Mouse (Mus musculus): ENCODE measurements around the gene Scai. TPM values are rescaled to one million over a fixed set of nuclear protein-coding genes. Genes with fewer than 3 reads are reported as not detected.
"Not testable (repeated sequence)": the region's sequence is repeated elsewhere in the genome, so short reads cannot be mapped to it uniquely, and the experiment has no call there.

The Scai gene
- polyA plus RNA-seq, 1 experiment from 2014 or later: 0.89 TPM

- H3K9me3 ChIP-seq (replicated peaks): no peaks in the 10 kb centered on the region
- no peak overlapping the region for H3K27ac ChIP-seq (replicated peaks)
- H3K36me3 ChIP-seq (replicated peaks): no peaks in the 10 kb centered on the region
- 50% methylated on average over 3 of the region's 3 CpGs for WGBS (ENCODE audit: insufficient replicate concordance)
- no peak overlapping the region for H3K4me3 ChIP-seq (replicated peaks)
- 0 out of 2 replicates have a peak overlapping the region, but pooled peaks have one; percentile 11 for H3K4me2 ChIP-seq
- peak; percentile 96 for ATAC-seq (ENCODE audit: insufficient read depth)
- H3K4me1 ChIP-seq (replicated peaks): peaks cover 20% of the 10 kb centered on the region
- H3K9ac ChIP-seq: no peak overlapping the region
- H3K27me3 ChIP-seq: no peaks in the 10 kb centered on the region
Measured at GRCm38 (mm10) chr2:39129526-39130326, 60.8 kb downstream of the Scai start.

- 42% methylated on average over 5 of the region's 5 CpGs for WGBS (ENCODE audit: insufficient replicate concordance)
- Histone ChIP-seq H3K9me3 (replicated peaks) (no peaks in the 10 kb centered on the region), H3K36me3 (replicated peaks) (no peaks in the 10 kb centered on the region), H3K4me2 (no peak overlapping the region), H3K27ac (replicated peaks) (no peak overlapping the region), H3K9ac (no peak overlapping the region), H3K27me3 (no peaks in the 10 kb centered on the region), H3K4me3 (replicated peaks) (no peak overlapping the region), H3K4me1 (replicated peaks) (peaks cover 12% of the 10 kb centered on the region)
- ATAC-seq (ENCODE audit: insufficient read depth): peak; percentile 68
Measured at GRCm38 (mm10) chr2:39124167-39124566, 66.4 kb downstream of the Scai start.

GRCm38 (mm10) chr2:39121137-39121536 is 69.4 kb downstream of the Scai start:
- Histone ChIP-seq H3K4me2 (no peak overlapping the region), H3K4me1 (replicated peaks) (peaks cover 9% of the 10 kb centered on the region; the same call in 1 of the 2 replicates), H3K9me3 (replicated peaks) (no peaks in the 10 kb centered on the region), H3K9ac (no peak overlapping the region), H3K4me3 (replicated peaks) (no peak overlapping the region), H3K27ac (replicated peaks) (no peak overlapping the region), H3K27me3 (no peaks in the 10 kb centered on the region), H3K36me3 (replicated peaks) (no peaks in the 10 kb centered on the region)
- 65% methylated on average over 5 of the region's 5 CpGs for WGBS (ENCODE audit: insufficient replicate concordance)
- ATAC-seq (ENCODE audit: insufficient read depth): no peak

- no peak overlapping the region for H3K27ac ChIP-seq (replicated peaks)
- no peak for ATAC-seq (ENCODE audit: insufficient read depth)
- H3K4me3 ChIP-seq (replicated peaks): no peak overlapping the region
- no peaks in the 10 kb centered on the region for H3K36me3 ChIP-seq (replicated peaks)
- peaks cover 3% of the 10 kb centered on the region; the same call in 1 of the 2 replicates for H3K4me1 ChIP-seq (replicated peaks)
- no peaks in the 10 kb centered on the region for H3K27me3 ChIP-seq
- 75% methylated on average over 2 of the region's 2 CpGs for WGBS (ENCODE audit: insufficient replicate concordance)
- H3K9me3 ChIP-seq (replicated peaks): no peaks in the 10 kb centered on the region
- no peak overlapping the region for H3K4me2 ChIP-seq
- H3K9ac ChIP-seq: no peak overlapping the region
Measured at GRCm38 (mm10) chr2:39116583-39116982, 74.0 kb downstream of the Scai start.

- Histone ChIP-seq H3K36me3 (replicated peaks) (no peaks in the 10 kb centered on the region), H3K27ac (replicated peaks) (no peak overlapping the region), H3K4me2 (no peak overlapping the region), H3K4me1 (replicated peaks) (peaks cover 14% of the 10 kb centered on the region), H3K9me3 (replicated peaks) (no peaks in the 10 kb centered on the region), H3K4me3 (replicated peaks) (no peak overlapping the region), H3K9ac (no peak overlapping the region), H3K27me3 (no peaks in the 10 kb centered on the region)
- 51% methylated on average over 7 of the region's 7 CpGs for WGBS (ENCODE audit: insufficient replicate concordance)
- no peak for ATAC-seq (ENCODE audit: insufficient read depth)
Measured at GRCm38 (mm10) chr2:39114093-39114492, 76.4 kb downstream of the Scai start.

GRCm38 (mm10) chr2:39110514-39110913 is 80.0 kb downstream of the Scai start:
- Histone ChIP-seq H3K27ac (replicated peaks) (no peak overlapping the region), H3K4me1 (replicated peaks) (peaks cover 11% of the 10 kb centered on the region), H3K9ac (no peak overlapping the region), H3K36me3 (replicated peaks) (no peaks in the 10 kb centered on the region), H3K27me3 (no peaks in the 10 kb centered on the region), H3K4me3 (replicated peaks) (no peak overlapping the region), H3K4me2 (no peak overlapping the region), H3K9me3 (replicated peaks) (no peaks in the 10 kb centered on the region)
- ATAC-seq (ENCODE audit: insufficient read depth): no peak

GRCm38 (mm10) chr2:39109712-39110111 is 80.8 kb downstream of the Scai start:
- ATAC-seq (ENCODE audit: insufficient read depth): 0 out of 2 replicates have a peak, but pooled peaks have one; percentile 28
- not testable (repeated sequence) for H3K4me2 ChIP-seq; H3K27ac ChIP-seq (replicated peaks)

GRCm38 (mm10) chr2:39099951-39100350 is 90.6 kb downstream of the Scai start:
- not testable (repeated sequence) for H3K27ac ChIP-seq (replicated peaks); ATAC-seq (ENCODE audit: insufficient read depth); H3K9ac ChIP-seq; H3K4me3 ChIP-seq (replicated peaks); H3K27me3 ChIP-seq; H3K36me3 ChIP-seq (replicated peaks); H3K4me1 ChIP-seq (replicated peaks); H3K4me2 ChIP-seq; H3K9me3 ChIP-seq (replicated peaks)
- WGBS (ENCODE audit: insufficient replicate concordance): 83% methylated on average over 1 of the region's 1 CpGs

More at GRCm38 (mm10) chr2:39109712-39110111, 80.8 kb downstream of the Scai start:
- H3K27me3 ChIP-seq; H3K36me3 ChIP-seq (replicated peaks); H3K9me3 ChIP-seq (replicated peaks); H3K9ac ChIP-seq; H3K4me3 ChIP-seq (replicated peaks): not testable (repeated sequence)
- H3K4me1 ChIP-seq (replicated peaks): peaks cover 11% of the 10 kb centered on the region

GRCm38 (mm10) chr2:39097993-39098392 is 92.5 kb downstream of the Scai start:
- Histone ChIP-seq H3K4me1 (replicated peaks) (no peaks in the 10 kb centered on the region), H3K4me3 (replicated peaks) (no peak overlapping the region), H3K9ac (no peak overlapping the region), H3K4me2 (no peak overlapping the region), H3K36me3 (replicated peaks) (no peaks in the 10 kb centered on the region), H3K27me3 (no peaks in the 10 kb centered on the region), H3K9me3 (replicated peaks) (no peaks in the 10 kb centered on the region), H3K27ac (replicated peaks) (no peak overlapping the region)
- no peak for ATAC-seq (ENCODE audit: insufficient read depth)

GRCm38 (mm10) chr2:39091966-39092365 is 98.6 kb downstream of the Scai start:
- no peaks in the 10 kb centered on the region for H3K4me1 ChIP-seq (replicated peaks)
- no peak overlapping the region for H3K9ac ChIP-seq
- H3K4me3 ChIP-seq (replicated peaks): no peak overlapping the region
- no peak overlapping the region for H3K27ac ChIP-seq (replicated peaks)
- H3K27me3 ChIP-seq: no peaks in the 10 kb centered on the region
- H3K9me3 ChIP-seq (replicated peaks): no peaks in the 10 kb centered on the region
- no peaks in the 10 kb centered on the region for H3K36me3 ChIP-seq (replicated peaks)
- H3K4me2 ChIP-seq: no peak overlapping the region
- 67% methylated on average over 1 of the region's 1 CpGs for WGBS (ENCODE audit: insufficient replicate concordance)
- no peak for ATAC-seq (ENCODE audit: insufficient read depth)

- H3K27me3 ChIP-seq: no peaks in the 10 kb centered on the region
- no peak overlapping the region for H3K27ac ChIP-seq (replicated peaks)
- H3K4me2 ChIP-seq: no peak overlapping the region
- no peaks in the 10 kb centered on the region for H3K9me3 ChIP-seq (replicated peaks)
- no peaks in the 10 kb centered on the region for H3K36me3 ChIP-seq (replicated peaks)
- no peak for ATAC-seq (ENCODE audit: insufficient read depth)
- no peak overlapping the region for H3K9ac ChIP-seq
- no peak overlapping the region for H3K4me3 ChIP-seq (replicated peaks)
- 72% methylated on average over 3 of the region's 3 CpGs for WGBS (ENCODE audit: insufficient replicate concordance)
- H3K4me1 ChIP-seq (replicated peaks): no peaks in the 10 kb centered on the region
Measured at GRCm38 (mm10) chr2:39082706-39083105, 107.8 kb downstream of the Scai start.

- no peak for ATAC-seq (ENCODE audit: insufficient read depth)
- Histone ChIP-seq H3K9me3 (replicated peaks) (no peaks in the 10 kb centered on the region), H3K9ac (no peak overlapping the region), H3K4me1 (replicated peaks) (0 out of 2 replicates have a peak, but pooled peaks cover 2% of the 10 kb centered on the region), H3K27me3 (no peaks in the 10 kb centered on the region), H3K4me3 (replicated peaks) (no peak overlapping the region), H3K36me3 (replicated peaks) (no peaks in the 10 kb centered on the region), H3K27ac (replicated peaks) (no peak overlapping the region), H3K4me2 (no peak overlapping the region)
Measured at GRCm38 (mm10) chr2:39070666-39071065, 119.9 kb downstream of the Scai start.

All from liver, embryonic 15.5 days (tissue).